In the genomic region with DNA sequence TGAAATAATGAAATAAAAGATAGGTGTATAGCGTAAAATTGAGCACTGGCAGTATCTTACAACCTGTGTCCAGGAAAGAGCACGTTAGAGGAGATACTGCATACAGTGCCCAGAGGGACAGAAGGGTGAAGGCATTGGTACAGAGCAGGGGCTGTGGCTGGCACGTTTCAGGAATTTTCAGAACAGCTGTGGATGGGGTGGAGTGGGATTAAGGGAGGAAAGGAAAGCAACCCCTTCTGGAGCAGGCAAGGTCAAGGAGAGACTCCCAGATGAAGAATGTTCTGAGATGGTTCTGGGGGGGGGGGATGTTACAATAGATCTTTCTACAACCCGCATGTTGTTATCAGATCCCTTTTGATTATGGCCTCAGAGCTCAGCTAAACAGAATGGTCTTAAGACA, we compare ENCODE assay signal across 16 mouse cellular contexts.
"Had no signal": no experiment of that assay in that cellular context is flagged by ENCODE, and none has a peak within 500 bp of the region (broad histone marks: within the 10 kb centered on the region; RNA-seq: fewer than 3 reads in every experiment).

No protein-coding gene starts in this region.

- H3K36me3 ChIP-seq: neural tube, embryonic 13.5 days; neural tube, embryonic 15.5 days; stomach, embryonic 15.5 days had no signal

- H3K27me3 ChIP-seq: neural tube, embryonic 13.5 days; neural tube, embryonic 15.5 days; stomach, embryonic 15.5 days had no signal

- H3K4me1 ChIP-seq: neural tube, embryonic 13.5 days; neural tube, embryonic 15.5 days; stomach, embryonic 15.5 days had no signal

- H3K9me3 ChIP-seq: neural tube, embryonic 13.5 days; neural tube, embryonic 15.5 days; stomach, embryonic 15.5 days had no signal

- H3K4me2 ChIP-seq: neural tube, embryonic 13.5 days; neural tube, embryonic 15.5 days; stomach, embryonic 15.5 days had no signal

- H3K4me3 ChIP-seq: neural tube, embryonic 13.5 days; neural tube, embryonic 15.5 days; stomach, embryonic 15.5 days had no signal

- H3K9ac ChIP-seq: neural tube, embryonic 13.5 days; neural tube, embryonic 15.5 days; stomach, embryonic 15.5 days had no signal

- DNase-seq: retina, postnatal 1 day; right cerebral cortex, adult 18-20 months; right cerebral cortex, postnatal 14 days; right cerebral cortex, postnatal 25 days; right cerebral cortex, postnatal 4 days; spleen, adult 18-20 months; thymus, adult 18-20 months; thymus, adult 2 months; thymus, postnatal 14 days; thymus, postnatal 25 days; thymus, postnatal 36 days; thymus, postnatal 4 days had no signal

- H3K27ac ChIP-seq: neural tube, embryonic 13.5 days; neural tube, embryonic 15.5 days; stomach, embryonic 15.5 days; stomach, postnatal 0 days had no signal
